Mouse (Mus musculus) urinary bladder, postnatal 10 days (tissue): ENCODE measurements around the gene Tyw1.

Source experiments
- DNase-seq: peaks from one replicate; pipeline ENCODE4 v3.0.0; 2022; ENCODE audit warnings: low spot score

The Tyw1 gene

GRCm38 (mm10) chr5:130264433-130265005 lies 9.1 kb downstream of the Tyw1 start:
- DNase-seq, result no peak

DNA sequence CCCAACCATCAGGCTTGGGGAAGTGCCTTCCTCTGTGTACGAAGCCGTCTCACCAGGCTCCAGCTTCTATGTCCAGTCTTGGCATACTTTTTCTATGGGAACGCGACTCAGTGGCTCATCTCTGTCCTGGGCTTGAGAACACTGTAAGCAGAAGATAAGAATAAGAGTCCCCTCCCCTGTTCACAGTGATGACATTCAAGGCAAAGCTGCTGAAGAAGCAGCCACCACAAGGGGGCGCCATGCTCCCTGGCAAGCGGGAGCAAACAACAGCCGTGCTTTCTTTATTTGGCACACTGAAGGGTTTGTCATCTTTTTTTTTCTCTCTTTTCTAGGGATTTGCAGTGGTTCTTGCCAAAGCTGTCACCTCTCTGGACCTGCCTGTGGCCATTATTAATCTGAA lies 11.2 kb downstream of the Tyw1 start:
- no peak for DNase-seq

DNA sequence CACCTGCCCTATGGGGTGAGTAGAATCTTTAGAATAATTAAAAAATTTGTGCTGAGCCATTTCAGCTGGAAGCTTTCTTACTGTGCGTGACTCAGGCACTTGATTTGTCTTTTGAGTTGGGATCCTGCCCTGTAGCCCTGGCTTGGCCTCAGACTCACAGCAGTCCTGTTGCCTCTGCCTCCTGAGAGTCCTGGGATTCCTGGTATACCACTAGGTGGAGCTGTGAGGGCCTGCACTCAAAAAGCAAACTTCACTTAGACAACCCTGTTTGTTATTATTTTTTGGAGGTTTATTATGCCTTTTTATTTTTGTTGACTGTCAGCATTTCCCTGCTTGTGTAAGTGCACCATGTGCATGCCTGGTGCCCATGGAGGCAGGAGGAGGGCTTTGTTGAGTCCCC lies 11.9 kb downstream of the Tyw1 start:
- no peak for DNase-seq

DNA sequence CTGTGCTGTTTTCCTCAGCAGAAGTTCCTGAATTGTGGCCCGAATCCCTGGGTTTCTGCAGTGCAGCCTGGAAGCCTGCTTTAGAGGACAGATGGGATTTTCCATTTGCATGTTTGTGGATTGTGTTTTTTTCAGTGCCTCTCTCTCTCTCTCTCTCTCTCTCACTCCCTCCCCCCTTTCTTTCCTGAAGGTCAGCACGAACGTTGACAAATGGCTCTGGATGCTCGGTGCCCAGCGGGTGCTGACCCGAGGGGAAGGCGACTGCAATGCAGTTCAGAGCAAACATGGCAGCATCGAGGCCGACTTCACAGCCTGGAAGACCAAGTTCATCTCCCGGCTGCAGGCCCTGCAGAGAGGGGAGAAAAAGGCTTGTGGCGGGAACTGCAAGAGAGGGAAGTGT lies 13.6 kb downstream of the Tyw1 start:
- no peak for DNase-seq

GRCm38 (mm10) chr5:130272344-130272743 lies 16.9 kb downstream of the Tyw1 start:
- no peak for DNase-seq

DNA sequence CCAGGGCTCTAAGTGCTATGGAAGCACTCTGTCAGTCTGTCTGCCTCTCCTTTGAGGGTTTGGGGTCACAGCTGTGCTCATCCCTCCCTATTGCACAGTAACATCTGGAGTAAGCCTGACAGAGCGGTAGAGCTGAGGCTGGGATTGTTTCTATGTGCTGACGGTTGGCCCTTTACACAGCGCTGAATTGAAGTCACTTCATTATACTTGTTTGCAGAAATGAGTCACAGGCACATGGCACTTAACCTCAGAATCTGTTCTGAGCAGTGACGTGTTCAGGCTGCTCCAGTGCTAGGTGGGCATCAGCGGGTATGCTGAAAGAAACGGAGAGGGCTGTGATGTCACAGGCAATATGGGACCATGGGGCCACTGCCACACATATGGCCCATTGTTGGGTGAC lies 17.6 kb downstream of the Tyw1 start:
- DNase-seq, result no peak

- DNase-seq, result no peak
These were observed 20.1 kb downstream of the Tyw1 start for GRCm38 (mm10) chr5:130275509-130275908.

GRCm38 (mm10) chr5:130278011-130278472 lies 22.6 kb downstream of the Tyw1 start:
- DNase-seq, result no peak

DNA sequence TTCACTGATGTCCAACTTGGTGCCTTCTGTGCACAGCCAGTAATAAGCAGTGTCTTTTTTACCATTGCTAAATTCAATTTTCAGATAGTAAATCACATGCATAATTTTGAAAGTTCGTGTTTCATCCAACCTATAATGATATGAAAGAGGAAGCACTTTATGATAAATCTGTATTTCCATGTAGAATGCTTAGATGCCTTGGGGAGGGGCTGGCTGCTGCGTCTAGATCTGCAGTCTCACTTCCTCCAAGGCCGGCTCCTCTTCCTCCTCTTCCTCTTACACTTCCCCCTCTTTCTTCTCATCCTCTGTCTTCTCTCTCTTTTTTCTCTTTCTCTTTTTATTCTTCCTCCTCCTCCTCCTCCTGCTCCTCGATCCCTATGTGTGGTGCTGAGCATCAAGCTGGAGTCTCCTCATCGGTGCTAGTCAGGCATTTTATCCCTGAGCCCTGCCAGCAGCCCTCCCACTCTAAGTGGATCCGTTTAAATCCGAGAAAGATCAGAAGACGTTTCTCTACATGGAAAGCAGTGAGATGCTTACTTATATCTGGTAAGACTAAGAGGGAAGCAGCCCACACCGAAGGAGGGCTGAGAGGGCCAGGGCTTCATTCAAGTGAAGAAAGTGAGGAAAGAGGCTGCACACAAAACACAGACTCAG lies 27.8 kb downstream of the Tyw1 start:
- no peak for DNase-seq

DNA sequence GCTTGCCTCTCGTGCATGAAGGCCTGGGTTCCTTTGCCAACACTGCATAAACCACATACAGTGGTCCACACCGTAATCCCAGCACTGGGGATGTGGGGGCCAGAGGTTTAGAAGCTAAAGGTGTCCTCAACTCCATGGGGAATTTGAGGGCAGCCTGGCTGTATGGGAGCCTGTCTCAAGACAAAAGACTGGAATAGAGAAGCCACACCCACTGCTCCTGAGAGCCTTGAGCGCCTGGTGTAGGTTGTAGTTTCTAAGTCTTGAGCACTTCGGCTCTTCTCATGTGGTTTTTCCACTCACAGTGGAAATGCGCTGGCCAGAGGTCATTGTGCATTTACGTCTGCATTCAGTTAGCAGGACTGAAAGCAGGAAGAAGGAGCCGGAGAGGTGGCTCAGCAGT lies 32.7 kb downstream of the Tyw1 start:
- DNase-seq, result no peak

- no peak for DNase-seq
These were observed 34.8 kb downstream of the Tyw1 start for GRCm38 (mm10) chr5:130290242-130290641.

DNA sequence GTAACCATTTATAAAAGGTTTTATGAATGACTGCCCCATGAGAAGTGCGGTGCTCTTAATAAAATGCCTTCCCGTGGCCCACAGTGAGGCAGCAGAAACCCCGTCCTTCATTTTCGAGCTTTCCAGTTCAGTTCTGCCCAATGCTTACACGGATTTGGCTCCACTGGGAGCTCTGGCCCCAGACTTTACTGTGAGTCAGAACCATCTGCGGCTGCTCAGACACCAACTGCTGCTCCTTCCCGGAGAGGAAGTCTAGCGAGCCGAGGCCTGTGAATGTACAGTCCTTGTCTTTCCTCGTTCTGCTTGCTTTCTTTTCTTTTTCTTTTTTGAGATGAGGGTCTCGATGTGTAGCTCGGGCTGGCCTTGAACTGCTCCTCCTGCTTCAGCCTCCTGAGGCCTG lies 35.4 kb downstream of the Tyw1 start:
- no peak for DNase-seq

DNA sequence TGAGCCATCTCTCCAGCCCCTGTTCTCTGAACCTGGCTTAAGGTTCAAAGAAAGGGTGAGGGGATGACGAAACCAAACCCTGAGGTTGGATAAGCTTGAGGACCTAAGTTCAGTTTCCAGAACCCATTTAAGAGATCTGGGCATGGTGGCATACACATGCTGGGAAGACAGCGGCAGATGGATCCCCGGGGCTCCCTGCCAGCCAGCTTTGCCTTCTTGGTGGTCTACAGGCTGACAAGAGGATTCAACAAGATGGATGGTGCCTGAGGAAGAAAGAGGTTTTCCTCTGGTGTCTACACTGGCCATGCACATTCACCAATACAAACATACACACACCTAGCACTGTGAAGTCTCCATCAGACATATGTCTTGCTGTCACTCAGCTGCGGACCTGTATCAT lies 37.6 kb downstream of the Tyw1 start:
- no peak for DNase-seq

GRCm38 (mm10) chr5:130293941-130294340 lies 38.5 kb downstream of the Tyw1 start:
- no peak for DNase-seq

- DNase-seq, result no peak
These were observed 39.2 kb downstream of the Tyw1 start for GRCm38 (mm10) chr5:130294598-130294997.

DNA sequence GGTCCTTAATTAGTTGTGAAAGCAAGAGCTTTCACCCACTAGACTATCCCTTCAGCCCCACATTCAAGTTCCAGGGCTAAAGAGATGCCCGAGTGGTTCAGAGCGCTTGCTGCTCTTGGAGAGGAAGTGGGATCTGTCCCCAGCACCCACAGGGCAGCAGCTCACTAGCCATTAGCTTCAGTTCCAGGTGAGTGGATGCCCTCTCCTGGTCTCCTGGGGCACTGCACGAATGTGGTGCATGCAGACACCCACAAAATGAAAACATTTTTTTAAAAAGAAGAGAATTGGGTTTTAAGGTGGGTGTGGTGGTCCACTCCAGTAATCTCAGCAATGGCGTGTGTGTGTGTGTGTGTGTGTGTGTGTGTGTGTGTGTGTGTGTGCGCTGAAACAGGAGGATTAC lies 40.7 kb downstream of the Tyw1 start:
- no peak for DNase-seq

- no peak for DNase-seq
These were observed 43.5 kb downstream of the Tyw1 start for GRCm38 (mm10) chr5:130298831-130299460.

GRCm38 (mm10) chr5:130299526-130299925 lies 44.1 kb downstream of the Tyw1 start:
- DNase-seq, result no peak

DNA sequence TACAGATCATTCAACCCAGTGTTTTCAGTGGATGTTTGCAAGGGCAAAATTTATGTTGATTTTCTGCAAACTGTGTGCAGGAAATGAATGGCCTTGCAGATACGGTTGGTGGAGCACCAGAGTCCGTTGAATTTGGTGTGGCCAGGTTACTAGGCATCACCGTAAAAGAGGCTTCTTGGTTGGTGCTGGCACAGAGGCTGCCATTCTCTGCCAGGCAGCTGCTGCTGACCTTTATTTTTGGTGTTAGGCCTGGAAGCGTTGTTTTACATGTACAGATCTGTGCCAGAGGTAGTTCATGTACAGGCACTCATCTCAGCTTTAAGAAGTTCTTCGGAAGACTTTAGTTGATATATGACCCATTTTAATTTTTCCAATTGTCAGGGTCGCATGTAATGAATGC lies 48.2 kb downstream of the Tyw1 start:
- no peak for DNase-seq

DNA sequence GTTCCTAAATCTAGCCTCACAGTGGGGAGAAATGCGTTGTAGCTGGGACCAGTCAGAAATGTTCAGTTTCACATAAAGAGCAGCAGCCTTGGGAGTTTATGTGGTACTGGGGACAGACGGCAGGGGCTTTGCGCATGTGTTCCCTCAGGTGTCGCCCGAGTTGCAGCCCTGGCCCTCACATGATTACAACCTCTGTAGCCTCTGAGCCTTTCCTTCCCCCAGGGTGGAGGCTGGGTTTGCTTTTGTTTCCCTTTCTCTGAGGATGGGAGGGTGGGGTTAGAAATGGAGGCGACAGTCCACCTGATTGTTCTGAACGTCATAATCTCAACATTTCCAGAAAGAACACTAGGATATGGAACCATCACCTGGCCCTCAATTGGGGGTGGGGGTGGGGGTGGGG lies 52.5 kb downstream of the Tyw1 start:
- DNase-seq, result no peak

- no peak for DNase-seq
These were observed 54.7 kb downstream of the Tyw1 start for GRCm38 (mm10) chr5:130310077-130310476.

DNA sequence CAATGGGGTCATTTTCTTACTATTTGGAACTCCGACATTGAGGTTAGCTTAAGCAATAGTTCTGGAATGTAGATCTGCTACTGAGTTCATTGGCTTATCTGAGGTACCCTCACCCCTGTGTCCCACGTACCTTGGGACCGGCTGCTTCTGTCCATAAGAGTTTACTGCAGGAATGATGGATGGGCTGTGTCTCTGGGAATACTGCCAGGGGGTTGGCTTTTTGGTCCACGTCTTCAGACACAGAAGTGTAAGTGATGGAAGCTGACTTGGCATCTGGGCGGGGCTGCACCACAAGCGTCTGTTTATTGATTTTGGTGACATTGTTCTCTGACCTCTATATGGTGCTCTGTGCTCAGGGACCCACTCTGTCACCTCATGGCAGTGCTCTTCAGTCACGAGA lies 55.4 kb downstream of the Tyw1 start:
- DNase-seq, result no peak

GRCm38 (mm10) chr5:130313488-130313887 lies 58.1 kb downstream of the Tyw1 start:
- DNase-seq, result no peak

DNA sequence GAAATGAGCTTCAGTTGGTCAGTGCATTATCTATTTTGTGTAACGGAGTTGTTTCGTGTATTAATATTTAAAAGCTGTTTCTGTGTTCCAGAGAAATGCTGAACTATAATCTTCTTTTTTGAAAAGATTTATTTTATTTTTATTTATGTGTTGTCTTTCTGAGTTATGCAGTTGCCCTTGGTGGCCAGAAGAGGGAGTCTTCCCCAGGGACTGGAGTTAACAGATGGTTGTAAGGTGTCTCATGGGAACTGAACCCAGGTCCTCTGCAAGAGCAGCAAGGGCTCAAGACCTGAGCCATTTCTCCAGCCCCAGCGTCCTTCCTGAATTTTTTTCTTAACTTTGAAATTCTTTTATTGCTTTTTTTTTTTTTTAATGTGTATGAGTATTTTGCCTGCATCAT lies 59.5 kb downstream of the Tyw1 start:
- no peak for DNase-seq
